Mouse (Mus musculus): ENCODE results near the gene Gm13278.

The Gm13278 gene

GRCm38 (mm10) chr4:88791250-88791649, at the start of gene Gm13278:
Gm13278 (plus strand) TSS chr4:88791550.
- no CpG with 5 or more reads among the region's 28 CpGs for WGBS

GRCm38 (mm10) chr4:88742771-88743371, 48.5 kb upstream of the Gm13278 start:
- WGBS = 70% methylated on average over 7 of the region's 7 CpGs

GRCm38 (mm10) chr4:88744207-88744606, 47.1 kb upstream of the Gm13278 start:
- WGBS = 56% methylated on average over 3 of the region's 3 CpGs

- WGBS = 81% methylated on average over 6 of the region's 6 CpGs
These were observed 41.4 kb upstream of the Gm13278 start for GRCm38 (mm10) chr4:88749926-88750325.

GRCm38 (mm10) chr4:88754818-88755340, 36.5 kb upstream of the Gm13278 start, which contains the start of gene Gm13271:
Gm13271 (plus strand) TSS chr4:88754868.
- 85% methylated on average over 15 of the region's 15 CpGs for WGBS

GRCm38 (mm10) chr4:88756581-88757513, 34.5 kb upstream of the Gm13278 start:
- WGBS = 12% methylated on average over 29 of the region's 31 CpGs

- under 1% methylated on average over 21 of the region's 21 CpGs for whole genome bisulfite sequencing
These were observed 33.7 kb upstream of the Gm13278 start for GRCm38 (mm10) chr4:88757628-88758031.

- WGBS = 90% methylated on average over 9 of the region's 9 CpGs
These were observed 32.6 kb upstream of the Gm13278 start for GRCm38 (mm10) chr4:88758751-88759150.

GRCm38 (mm10) chr4:88759610-88760268, 31.6 kb upstream of the Gm13278 start, which contains the start of gene Gm13283:
Gm13283 (plus strand) TSS chr4:88760119.
- WGBS = 41% methylated on average over 9 of the region's 14 CpGs

GRCm38 (mm10) chr4:88760431-88760830, 30.9 kb upstream of the Gm13278 start:
- WGBS = 0% methylated on average over 27 of the region's 28 CpGs

GRCm38 (mm10) chr4:88761776-88762175, 29.6 kb upstream of the Gm13278 start:
- 78% methylated on average over 6 of the region's 8 CpGs for WGBS

GRCm38 (mm10) chr4:88762341-88762740, 29.0 kb upstream of the Gm13278 start:
- 73% methylated on average over 9 of the region's 9 CpGs for WGBS

GRCm38 (mm10) chr4:88763384-88764018, 27.8 kb upstream of the Gm13278 start:
- 4% methylated on average over 32 of the region's 42 CpGs for WGBS

GRCm38 (mm10) chr4:88773534-88773933, 17.8 kb upstream of the Gm13278 start, which contains the start of gene Gm13290:
Gm13290 (plus strand) TSS chr4:88773834.
- no CpG with 5 or more reads among the region's 32 CpGs for WGBS

- WGBS = no CpG with 5 or more reads among the region's 29 CpGs
These were observed 14.7 kb upstream of the Gm13278 start, which contains the start of gene Gm13289 for GRCm38 (mm10) chr4:88776622-88777021. Gm13289 (plus strand) TSS chr4:88776922.

GRCm38 (mm10) chr4:88779550-88779949, 11.8 kb upstream of the Gm13278 start, which contains the start of gene Gm13272:
Gm13272 (plus strand) TSS chr4:88779850.
- WGBS = no CpG with 5 or more reads among the region's 29 CpGs

- WGBS = 70% methylated on average over 16 of the region's 18 CpGs
These were observed 11.0 kb upstream of the Gm13278 start for GRCm38 (mm10) chr4:88780320-88780719.

GRCm38 (mm10) chr4:88781831-88782230, 9.5 kb upstream of the Gm13278 start, which contains the start of gene Ifnz:
Ifnz (plus strand) TSS chr4:88782131.
- 18% methylated on average over 4 of the region's 7 CpGs for WGBS

GRCm38 (mm10) chr4:88782335-88782734, 9.0 kb upstream of the Gm13278 start:
- 0% methylated on average over 4 of the region's 31 CpGs for WGBS

- WGBS = no CpG with 5 or more reads among the region's 27 CpGs
These were observed 5.9 kb upstream of the Gm13278 start, which contains the start of gene Gm13276 for GRCm38 (mm10) chr4:88785409-88785808. Gm13276 (plus strand) TSS chr4:88785709.

- WGBS = 0% methylated on average over 6 of the region's 28 CpGs
These were observed 2.9 kb upstream of the Gm13278 start, which contains the start of gene Gm13277 for GRCm38 (mm10) chr4:88788402-88788801. Gm13277 (plus strand) TSS chr4:88788632.
